Mouse (Mus musculus) liver, adult 2 months (tissue): Measurements from ENCODE around the gene Fam208a. TPM values are rescaled to one million over a fixed set of nuclear protein-coding genes. Genes with fewer than 3 reads are reported as not detected.

ENCODE experiments used
- DNase-seq: peaks from one replicate; pipeline ENCODE4 v3.0.0-alpha.2; 2011; ENCODE audit warnings: low read depth, low spot score; ENCODE audit errors: extremely low read depth
- H3K27ac ChIP-seq: fragments of 200-500 bp; replicated peaks from 2 replicates; pipeline ENCODE4 v1.5.1; 2012; ENCODE audit warnings: low read depth, mild to moderate bottlenecking, control low read depth, inconsistent platforms, low read length; ENCODE audit not compliant: insufficient read depth
- H3K27me3 ChIP-seq: fragments of 200-500 bp; 2 replicates; pipeline ENCODE4 v1.6.1; 2012; ENCODE audit warnings: mild to moderate bottlenecking, moderate library complexity, low read length, inconsistent platforms; ENCODE audit not compliant: control insufficient read depth, insufficient read depth
- H3K36me3 ChIP-seq: fragments of 200-500 bp; 2 replicates; pipeline ENCODE4 v1.6.1; 2012; ENCODE audit warnings: low read length, inconsistent platforms; ENCODE audit not compliant: control insufficient read depth, insufficient read depth
- H3K4me1 ChIP-seq: fragments of 200-500 bp; 2 replicates; pipeline ENCODE4 v1.6.1; 2011; ENCODE audit warnings: low read length; ENCODE audit not compliant: control insufficient read depth, insufficient read depth
- H3K4me3 ChIP-seq: fragments of 200-500 bp; 2 replicates; pipeline ENCODE4 v1.5.1; 2011; ENCODE audit warnings: low read depth, mild to moderate bottlenecking, control low read depth, low read length, moderate library complexity; ENCODE audit not compliant: insufficient read depth
- H3K79me2 ChIP-seq: fragments of 200-500 bp; 2 replicates; pipeline ENCODE4 v1.6.1; 2012; ENCODE audit warnings: inconsistent platforms, mild to moderate bottlenecking, low read length, moderate library complexity; ENCODE audit not compliant: control insufficient read depth, insufficient read depth
- H3K9ac ChIP-seq: fragments of 200-500 bp; 2 replicates; pipeline ENCODE4 v1.6.1; 2012; ENCODE audit warnings: low read depth, mild to moderate bottlenecking, control low read depth, inconsistent platforms, low read length
- CTCF ChIP-seq: fragments of 200-500 bp; IDR thresholded peaks from 2 replicates; pipeline ENCODE4 v1.5.1; 2011; ENCODE audit warnings: low read depth, low read length, control low read depth
- POLR2A ChIP-seq: fragments of 200-500 bp; IDR thresholded peaks from 2 replicates; pipeline ENCODE4 v1.6.1; 2011; ENCODE audit warnings: low read length, control low read depth; ENCODE audit not compliant: insufficient read depth; ENCODE audit errors: extremely low read depth
- WGBS: fragments of 180-500 bp; shearing (Covaris S2); methylation state at CpG from one replicate; pipeline ENCODE4 v1.1.7; 2018; 5-methylcytosine and 5-hydroxymethylcytosine counted together
- polyA plus RNA-seq: library from polyadenylated mRNA; depleted of rRNA; stranded (reverse); fragments of >200 nt; gene quantifications from 2 replicates; pipeline ENCODE4 v1.2.3, GENCODE M21; 2012
- total RNA-seq: library from RNA; depleted of rRNA; stranded (reverse); fragments of >200 nt; gene quantifications from 2 replicates; pipeline ENCODE4 v1.2.3, GENCODE M21; 2014

Gene Fam208a
- total and polyA plus RNA-seq, 2 experiments: 3.1 to 43.1 TPM

GRCm38 (mm10) chr14:27397526-27397925 is 31.1 kb upstream of the Fam208a start:
- TF ChIP-seq POLR2A (no peak), CTCF (no peak)

GRCm38 (mm10) chr14:27400495-27400894 is 28.1 kb upstream of the Fam208a start:
- H3K27me3 ChIP-seq: no peaks in the 10 kb centered on the region
- peaks cover 62% of the 10 kb centered on the region for H3K36me3 ChIP-seq
- H3K79me2 ChIP-seq: no peaks in the 10 kb centered on the region
- DNase-seq: no peak
- no peak overlapping the region for H3K27ac ChIP-seq
- H3K9ac ChIP-seq: no peak overlapping the region
- 85% methylated on average over 6 of the region's 6 CpGs for WGBS
- H3K4me3 ChIP-seq: no peak overlapping the region
- no peak for TF ChIP-seq CTCF
- no peak for TF ChIP-seq POLR2A
- H3K4me1 ChIP-seq: peaks cover 5% of the 10 kb centered on the region

More at GRCm38 (mm10) chr14:27397526-27397925, 31.1 kb upstream of the Fam208a start:
- Histone ChIP-seq H3K9ac (no peak overlapping the region), H3K4me3 (no peak overlapping the region), H3K79me2 (no peaks in the 10 kb centered on the region; the same call in 1 of the 2 replicates), H3K27me3 (no peaks in the 10 kb centered on the region), H3K27ac (no peak overlapping the region), H3K36me3 (peaks cover 72% of the 10 kb centered on the region), H3K4me1 (peaks cover 4% of the 10 kb centered on the region)
- 90% methylated on average over 6 of the region's 6 CpGs for WGBS
- no peak for DNase-seq

GRCm38 (mm10) chr14:27401717-27402278 is 26.8 kb upstream of the Fam208a start:
- H3K27ac ChIP-seq: no peak overlapping the region
- H3K4me3 ChIP-seq: no peak overlapping the region
- H3K4me1 ChIP-seq: peaks cover 5% of the 10 kb centered on the region
- no peaks in the 10 kb centered on the region for H3K79me2 ChIP-seq
- TF ChIP-seq CTCF: no peak
- TF ChIP-seq POLR2A: no peak
- H3K36me3 ChIP-seq: peaks cover 52% of the 10 kb centered on the region
- DNase-seq: peak; percentile 74
- no peak overlapping the region for H3K9ac ChIP-seq
- no peaks in the 10 kb centered on the region for H3K27me3 ChIP-seq
- WGBS: 55% methylated on average over 12 of the region's 12 CpGs

DNA sequence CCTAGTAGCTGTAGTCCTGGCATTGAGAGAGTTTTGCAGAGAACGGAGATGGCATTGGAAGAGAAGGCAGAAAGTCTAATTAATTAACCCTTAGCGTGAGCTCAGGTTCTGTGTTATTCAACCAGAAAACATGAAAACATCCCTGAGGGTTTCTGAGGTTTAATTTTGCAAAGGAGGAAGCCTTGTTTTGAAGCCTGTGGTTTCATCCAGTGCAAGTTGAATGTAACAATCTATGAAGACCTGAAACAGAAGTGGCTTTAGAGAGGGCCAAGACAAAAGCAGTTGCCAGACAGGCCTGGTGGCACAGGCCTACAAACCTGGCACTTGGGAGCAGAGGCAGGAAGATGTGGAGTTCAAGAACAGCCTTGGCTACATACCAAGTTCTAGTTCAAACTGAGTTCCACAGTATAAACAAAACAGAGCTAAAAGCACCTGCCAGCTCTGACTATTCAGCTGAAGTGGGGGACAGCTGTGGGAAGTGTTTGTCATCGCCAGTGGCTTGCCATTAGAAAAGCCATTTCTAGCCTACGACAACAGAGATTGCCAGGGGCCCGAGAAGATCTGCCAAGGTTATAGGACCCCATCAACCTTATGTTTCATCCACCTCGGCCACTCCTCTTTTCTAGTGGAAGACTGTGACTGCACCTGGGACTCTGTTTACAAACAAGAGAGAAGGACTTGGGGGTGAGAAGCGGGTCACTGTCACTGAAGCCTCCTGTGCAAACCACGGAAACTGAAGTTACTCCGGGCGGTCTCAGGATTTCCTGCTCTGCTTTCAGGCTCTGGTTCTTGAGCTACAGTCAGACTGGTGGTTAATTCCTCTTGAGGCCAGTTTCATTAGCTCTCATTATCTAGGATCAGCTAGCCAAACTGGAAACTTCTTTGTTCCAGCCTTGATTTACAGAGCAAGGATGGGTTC is 26.0 kb upstream of the Fam208a start:
- no peak overlapping the region for H3K4me3 ChIP-seq
- 57% methylated on average over 10 of the region's 10 CpGs for WGBS
- DNase-seq: peak; percentile 80
- H3K4me1 ChIP-seq: peaks cover 5% of the 10 kb centered on the region
- no peaks in the 10 kb centered on the region for H3K79me2 ChIP-seq
- H3K9ac ChIP-seq: no peak overlapping the region
- no peak for TF ChIP-seq POLR2A
- no peak for TF ChIP-seq CTCF
- H3K36me3 ChIP-seq: peaks cover 44% of the 10 kb centered on the region
- H3K27me3 ChIP-seq: no peaks in the 10 kb centered on the region
- peak overlapping the region; percentile 47 for H3K27ac ChIP-seq

GRCm38 (mm10) chr14:27405452-27405851 is 23.2 kb upstream of the Fam208a start:
- Histone ChIP-seq H3K79me2 (no peaks in the 10 kb centered on the region), H3K4me3 (no peak overlapping the region), H3K27ac (peak overlapping the region; percentile 47), H3K27me3 (no peaks in the 10 kb centered on the region), H3K4me1 (peaks cover 5% of the 10 kb centered on the region), H3K9ac (no peak overlapping the region), H3K36me3 (peaks cover 21% of the 10 kb centered on the region)
- no peak for DNase-seq
- WGBS: 80% methylated on average over 4 of the region's 4 CpGs
- TF ChIP-seq POLR2A (no peak), CTCF (no peak)
